Mouse (Mus musculus) forebrain, embryonic 14.5 days (tissue): ENCODE results near the gene Catsperd. TPM values are rescaled to one million over a fixed set of nuclear protein-coding genes. Genes with fewer than 3 reads are reported as not detected.

Experiments used
- ATAC-seq: fragments of 200-750 bp; cut with Nextera tagmentation; 2 replicates; pipeline ENCODE4 v1.8.0; 2017; ENCODE audit warnings: mild to moderate bottlenecking, moderate library complexity
- DNase-seq: peaks from one replicate; pipeline ENCODE4 v3.0.0-alpha.2; 2015; ENCODE audit warnings: low spot score
- H3K27ac ChIP-seq: fragments of 300-500 bp; sonication (generic); 2 replicates; pipeline ENCODE4 v1.5.1; 2014; ENCODE audit warnings: low read depth, mild to moderate bottlenecking, control low read depth, low read length, moderate library complexity
- H3K27me3 ChIP-seq: fragments of 300-500 bp; sonication (generic); replicated peaks from 2 replicates; pipeline ENCODE4 v1.6.1; 2014; ENCODE audit warnings: low read length, control low read depth, mixed read lengths; ENCODE audit not compliant: control insufficient read depth, insufficient read depth
- H3K36me3 ChIP-seq: fragments of 300-500 bp; sonication (generic); 2 replicates; pipeline ENCODE4 v1.6.1; 2014; ENCODE audit warnings: low read length, control low read depth; ENCODE audit not compliant: control insufficient read depth, insufficient read depth
- H3K4me1 ChIP-seq: fragments of 300-500 bp; sonication (generic); 2 replicates; pipeline ENCODE4 v1.6.1; 2014; ENCODE audit warnings: antibody characterized with exemption, low read length, control low read depth; ENCODE audit not compliant: control insufficient read depth, insufficient read depth
- H3K4me2 ChIP-seq: fragments of 300-500 bp; sonication (generic); 2 replicates; pipeline ENCODE4 v1.6.1; 2014; ENCODE audit warnings: mild to moderate bottlenecking, control low read depth, low read length
- H3K4me3 ChIP-seq: fragments of 300-500 bp; sonication (generic); 2 replicates; pipeline ENCODE4 v1.5.1; 2014; ENCODE audit warnings: low read depth, low read length, control low read depth
- H3K9ac ChIP-seq: fragments of 300-500 bp; sonication (generic); 2 replicates; pipeline ENCODE4 v1.6.1; 2014; ENCODE audit warnings: mild to moderate bottlenecking, low read length, control low read depth, moderate library complexity
- H3K9me3 ChIP-seq: fragments of 300-500 bp; sonication (generic); replicated peaks from 2 replicates; pipeline ENCODE4 v1.6.1; 2016; ENCODE audit warnings: low read length, control low read depth, mixed read lengths; ENCODE audit not compliant: control insufficient read depth
- WGBS: fragments of 180-500 bp; shearing (Covaris S2); extraction: QIAGEN DNeasy Blood & Tissue Kit; methylation state at CpG from one replicate; pipeline ENCODE4 v1.1.7; 2014; 5-methylcytosine and 5-hydroxymethylcytosine counted together
- polyA plus RNA-seq: library from polyadenylated mRNA; unstranded; fragments of >200 nt; fragmentation: Nextera tagmentation; extraction: Ambion mirVana; gene quantifications from 2 replicates; pipeline ENCODE4 v1.2.1, GENCODE M21; 2014

Catsperd gene
- polyA plus RNA-seq, 1 experiment from 2014 or later = 1.2 TPM

- DNase-seq = no peak
- H3K27ac ChIP-seq = no peak overlapping the region
- H3K36me3 ChIP-seq = no peaks in the 10 kb centered on the region
- no peak overlapping the region for H3K4me3 ChIP-seq
- H3K4me1 ChIP-seq = peaks cover 6% of the 10 kb centered on the region
- WGBS = 66% methylated on average over 3 of the region's 3 CpGs
- H3K9me3 ChIP-seq = no peaks in the 10 kb centered on the region
- no peak overlapping the region for H3K9ac ChIP-seq
- H3K27me3 ChIP-seq = no peaks in the 10 kb centered on the region
- H3K4me2 ChIP-seq = no peak overlapping the region
- no peak for ATAC-seq
Observed at GRCm38 (mm10) chr17:56667591-56667990, 39.6 kb downstream of the Catsperd start.

GRCm38 (mm10) chr17:56668384-56669144 is 40.6 kb downstream of the Catsperd start:
- WGBS = 6% methylated on average over 31 of the region's 31 CpGs
- Histone ChIP-seq H3K27ac (no peak overlapping the region), H3K36me3 (no peaks in the 10 kb centered on the region), H3K4me1 (peaks cover 7% of the 10 kb centered on the region), H3K9me3 (no peaks in the 10 kb centered on the region), H3K4me2 (peak overlapping the region; percentile 74), H3K4me3 (peak overlapping the region; percentile 34), H3K27me3 (no peaks in the 10 kb centered on the region), H3K9ac (peak overlapping the region; percentile 40)
- DNase-seq = peak; percentile 92
- peak; percentile 19; the same call in 1 of the 2 replicates for ATAC-seq

- Histone ChIP-seq H3K4me2 (no peak overlapping the region), H3K4me1 (peaks cover 15% of the 10 kb centered on the region), H3K9me3 (no peaks in the 10 kb centered on the region), H3K9ac (no peak overlapping the region), H3K36me3 (no peaks in the 10 kb centered on the region), H3K27me3 (no peaks in the 10 kb centered on the region), H3K27ac (no peak overlapping the region), H3K4me3 (no peak overlapping the region)
- no peak for ATAC-seq
- DNase-seq = no peak
- WGBS = 87% methylated on average over 8 of the region's 8 CpGs
Observed at GRCm38 (mm10) chr17:56669766-56670165, 41.8 kb downstream of the Catsperd start.

- H3K4me3 ChIP-seq = peak within 1 kb of the TSS; percentile 91
- DNase-seq = peak; percentile 100
- ATAC-seq = peak; percentile 89
- no peaks in the 10 kb centered on the region for H3K9me3 ChIP-seq
- H3K27me3 ChIP-seq = no peaks in the 10 kb centered on the region
- H3K9ac ChIP-seq = peak within 1 kb of the TSS; percentile 97
- under 1% methylated on average over 57 of the region's 66 CpGs for WGBS
- H3K36me3 ChIP-seq = peaks cover 19% of the 10 kb centered on the region
- H3K4me2 ChIP-seq = peak within 1 kb of the TSS; percentile 87
- H3K27ac ChIP-seq = peak within 1 kb of the TSS; percentile 87
- peaks cover 24% of the 10 kb centered on the region for H3K4me1 ChIP-seq
Observed at GRCm38 (mm10) chr17:56672941-56673646, 45.2 kb downstream of the Catsperd start, which contains the start of gene Ranbp3. Ranbp3 (plus strand) TSS chr17:56673294.

GRCm38 (mm10) chr17:56673647-56674416 is 45.9 kb downstream of the Catsperd start:
- ATAC-seq (peak; percentile 18; the same call in 1 of the 2 replicates), DNase-seq (peak; percentile 10)

GRCm38 (mm10) chr17:56681791-56682190 is 53.8 kb downstream of the Catsperd start:
- Histone ChIP-seq H3K9ac (no peak overlapping the region), H3K4me1 (peaks cover 4% of the 10 kb centered on the region; the same call in 1 of the 2 replicates), H3K27ac (no peak overlapping the region), H3K9me3 (no peaks in the 10 kb centered on the region), H3K36me3 (peaks cover 60% of the 10 kb centered on the region), H3K4me3 (no peak overlapping the region), H3K4me2 (no peak overlapping the region), H3K27me3 (no peaks in the 10 kb centered on the region)
- WGBS = 83% methylated on average over 4 of the region's 4 CpGs
- DNase-seq (no peak), ATAC-seq (no peak)

More at GRCm38 (mm10) chr17:56673647-56674416, 45.9 kb downstream of the Catsperd start:
- peak overlapping the region; percentile 87 for H3K4me2 ChIP-seq
- no peaks in the 10 kb centered on the region for H3K27me3 ChIP-seq
- peaks cover 19% of the 10 kb centered on the region for H3K36me3 ChIP-seq
- peak overlapping the region; percentile 97 for H3K9ac ChIP-seq
- H3K4me3 ChIP-seq = peak overlapping the region; percentile 91
- 2% methylated on average over 31 of the region's 37 CpGs for WGBS
- H3K9me3 ChIP-seq = no peaks in the 10 kb centered on the region
- H3K4me1 ChIP-seq = peaks cover 20% of the 10 kb centered on the region
- peak overlapping the region; percentile 74 for H3K27ac ChIP-seq

- Histone ChIP-seq H3K27ac (no peak overlapping the region), H3K4me1 (no peaks in the 10 kb centered on the region), H3K36me3 (peaks cover 59% of the 10 kb centered on the region), H3K9me3 (no peaks in the 10 kb centered on the region), H3K4me2 (no peak overlapping the region), H3K9ac (no peak overlapping the region), H3K4me3 (no peak overlapping the region), H3K27me3 (no peaks in the 10 kb centered on the region)
- 89% methylated on average over 3 of the region's 3 CpGs for WGBS
- ATAC-seq (no peak), DNase-seq (no peak)
Observed at GRCm38 (mm10) chr17:56682880-56683279, 54.9 kb downstream of the Catsperd start.

- 85% methylated on average over 5 of the region's 5 CpGs for WGBS
- Histone ChIP-seq H3K36me3 (peaks cover 67% of the 10 kb centered on the region), H3K4me1 (no peaks in the 10 kb centered on the region), H3K9ac (no peak overlapping the region), H3K9me3 (no peaks in the 10 kb centered on the region), H3K27ac (no peak overlapping the region), H3K4me2 (no peak overlapping the region), H3K4me3 (no peak overlapping the region), H3K27me3 (no peaks in the 10 kb centered on the region)
- no peak for DNase-seq
- no peak for ATAC-seq
Observed at GRCm38 (mm10) chr17:56683546-56684140, 55.7 kb downstream of the Catsperd start.
